Mouse (Mus musculus) CH12.LX (cell line): ENCODE results near the gene Zbtb25. TPM values are rescaled to one million over a fixed set of nuclear protein-coding genes. Genes with fewer than 3 reads are reported as not detected.

ENCODE experiments used
- DNase-seq: peaks from one replicate; pipeline ENCODE4 v3.0.0-alpha.2; 2013; ENCODE audit errors: extremely low read depth
- H3K27ac ChIP-seq: 2 replicates; pipeline ENCODE4 v1.5.1; 2012; ENCODE audit warnings: low read depth, mild to moderate bottlenecking, control low read depth, moderate library complexity; ENCODE audit not compliant: insufficient read depth
- H3K27me3 ChIP-seq: replicated peaks from 2 replicates; pipeline ENCODE3; 2012; ENCODE audit warnings: inconsistent platforms
- H3K36me3 ChIP-seq, 2 experiments: replicated peaks in 1 of 2; 2 replicates each; pipeline versions ENCODE3 to v1.6.1; 2012; ENCODE audit warnings: inconsistent platforms in 1 of 2, low read length in 1 of 2, mild to moderate bottlenecking in 1 of 2, mixed read lengths in 1 of 2, moderate library complexity in 1 of 2; ENCODE audit not compliant: control insufficient read depth in 1 of 2, insufficient read depth in 1 of 2
- H3K4me1 ChIP-seq, 2 experiments: 2 replicates each; pipeline ENCODE4 v1.6.1; 2012; ENCODE audit warnings: inconsistent platforms in 1 of 2, moderate library complexity in 1 of 2; ENCODE audit not compliant: insufficient read depth in 2 of 2, control insufficient read depth in 1 of 2
- H3K4me2 ChIP-seq: 2 replicates; pipeline ENCODE4 v1.6.1; 2012; ENCODE audit warnings: low read depth, mild to moderate bottlenecking, control low read depth; ENCODE audit not compliant: poor library complexity, insufficient read depth, severe bottlenecking
- H3K4me3 ChIP-seq, 3 experiments: fragments of 150-350 bp in 1 of 3; sonication (generic) in 1 of 3; replicated peaks in 1 of 3; 2 replicates each; pipeline versions ENCODE3 to v1.5.1; 2011 to 2012; ENCODE audit warnings: low read depth in 2 of 3, low read length in 2 of 3, mild to moderate bottlenecking in 2 of 3, moderate library complexity in 2 of 3, control low read depth in 1 of 3, improper control_type of control experiment in 1 of 3, inconsistent platforms in 1 of 3, mixed read lengths in 1 of 3; ENCODE audit not compliant: poor library complexity in 1 of 3
- H3K79me2 ChIP-seq: replicated peaks from 2 replicates; pipeline ENCODE4 v1.6.1; 2012; ENCODE audit warnings: mild to moderate bottlenecking, moderate library complexity; ENCODE audit not compliant: control insufficient read depth, poor library complexity, insufficient read depth, severe bottlenecking; ENCODE audit errors: extremely low read depth
- H3K9ac ChIP-seq: 2 replicates; pipeline ENCODE4 v1.6.1; 2012; ENCODE audit warnings: low read depth, mild to moderate bottlenecking, control low read depth, moderate library complexity; ENCODE audit not compliant: insufficient read depth
- H3K9me3 ChIP-seq: replicated peaks from 2 replicates; pipeline ENCODE3; 2012; ENCODE audit warnings: low read length, inconsistent platforms, mixed read lengths
- BHLHE40 ChIP-seq: IDR thresholded peaks from 2 replicates; pipeline ENCODE4 v1.6.1; 2011; ENCODE audit warnings: mild to moderate bottlenecking, low read depth, low read length, improper control_type of control experiment
- CHD1 ChIP-seq: IDR thresholded peaks from 2 replicates; pipeline ENCODE4 v1.6.1; 2012; ENCODE audit warnings: low read depth, low read length, improper control_type of control experiment, inconsistent platforms
- CHD2 ChIP-seq: IDR thresholded peaks from 2 replicates; pipeline ENCODE4 v1.6.1; 2011; ENCODE audit warnings: low read length, improper control_type of control experiment
- E2F4 ChIP-seq: IDR thresholded peaks from 2 replicates; pipeline ENCODE4 v1.6.1; 2011; ENCODE audit warnings: low read depth, low read length, improper control_type of control experiment; ENCODE audit not compliant: insufficient replicate concordance
- ELF1 ChIP-seq: IDR thresholded peaks from 2 replicates; pipeline ENCODE4 v1.6.1; 2014; ENCODE audit warnings: low read depth, mild to moderate bottlenecking, inconsistent platforms, low read length, improper control_type of control experiment
- EP300 ChIP-seq: IDR thresholded peaks from 2 replicates; pipeline ENCODE4 v1.6.1; 2011; ENCODE audit warnings: low read length, improper control_type of control experiment
- IRF4 ChIP-seq: IDR thresholded peaks from 2 replicates; pipeline ENCODE4 v1.6.1; 2014; ENCODE audit warnings: low read depth, mild to moderate bottlenecking, inconsistent platforms, low read length, improper control_type of control experiment
- KAT2A ChIP-seq: IDR thresholded peaks from 2 replicates; pipeline ENCODE4 v1.6.1; 2012; ENCODE audit warnings: low read length, improper control_type of control experiment, inconsistent platforms; ENCODE audit not compliant: insufficient replicate concordance
- MYC ChIP-seq: IDR thresholded peaks from 2 replicates; pipeline ENCODE4 v1.6.1; 2011; ENCODE audit warnings: low read depth, mild to moderate bottlenecking, improper control_type of control experiment, low read length
- NRF1 ChIP-seq: IDR thresholded peaks from 2 replicates; pipeline ENCODE4 v1.6.1; 2014; ENCODE audit warnings: low read depth, mild to moderate bottlenecking, inconsistent platforms, low read length, improper control_type of control experiment, moderate library complexity
- POLR2A ChIP-seq: IDR thresholded peaks from 2 replicates; pipeline ENCODE4 v1.6.1; 2011; ENCODE audit warnings: low read depth, mild to moderate bottlenecking, improper control_type of control experiment, low read length
- RAD21 ChIP-seq: IDR thresholded peaks from 2 replicates; pipeline ENCODE4 v1.6.1; 2011; ENCODE audit warnings: low read depth, mild to moderate bottlenecking, low read length, improper control_type of control experiment, moderate library complexity
- RCOR1 ChIP-seq: conservative IDR thresholded peaks from 2 replicates; pipeline ENCODE4 v1.6.1; 2012; ENCODE audit warnings: low read depth, mild to moderate bottlenecking, inconsistent platforms, low read length, improper control_type of control experiment
- SIN3A ChIP-seq: IDR thresholded peaks from 2 replicates; pipeline ENCODE4 v1.6.1; 2012; ENCODE audit warnings: low read length, improper control_type of control experiment, inconsistent platforms
- SMC3 ChIP-seq: IDR thresholded peaks from 2 replicates; pipeline ENCODE4 v1.6.1; 2011; ENCODE audit warnings: low read depth, low read length, improper control_type of control experiment
- TBP ChIP-seq: conservative IDR thresholded peaks from 2 replicates; pipeline ENCODE4 v1.6.1; 2011; ENCODE audit warnings: low read depth, low read length, improper control_type of control experiment
- USF1 ChIP-seq: IDR thresholded peaks from 2 replicates; pipeline ENCODE4 v1.6.1; 2014; ENCODE audit warnings: low read depth, mild to moderate bottlenecking, inconsistent platforms, low read length, improper control_type of control experiment
- ZMIZ1 ChIP-seq: IDR thresholded peaks from 2 replicates; pipeline ENCODE4 v1.6.1; 2012; ENCODE audit warnings: low read depth, mild to moderate bottlenecking, inconsistent platforms, low read length, improper control_type of control experiment
- ZNF384 ChIP-seq: IDR thresholded peaks from 2 replicates; pipeline ENCODE4 v1.6.1; 2012; ENCODE audit warnings: low read depth, low read length, improper control_type of control experiment, inconsistent platforms
- dilution Hi-C: fragments of 300-500 bp; cut with MboI; formaldehyde crosslinking; loops from 2 replicates; pipeline ENCODE4 v1.14.3; 2020; ENCODE audit warnings: low sequenced_read_pairs; ENCODE audit not compliant: extremely low pct_unique_long_range_greater_than_20kb, extremely low pct_ligation_motif_present
- in situ Hi-C: fragments of 300-500 bp; cut with MboI; formaldehyde crosslinking; loops from 3 replicates; pipeline ENCODE4 v1.14.3; 2019; ENCODE audit warnings: low sequenced_read_pairs, low pct_ligation_motif_present, low pct_unique_long_range_greater_than_20kb, mixed read lengths
- polyA plus RNA-seq: library from polyadenylated mRNA; unstranded; fragments of >175 nt; gene quantifications from 2 replicates; pipeline ENCODE4 v1.2.1, GENCODE M21; 2012; ENCODE audit warnings: low read depth; ENCODE audit not compliant: insufficient read length
- total RNA-seq, 2 experiments: library from RNA; depleted of rRNA; stranded (reverse); fragments of 300-350 nt in 1 of 2; fragments of >200 nt in 1 of 2; gene quantifications; 2 replicates each; pipeline ENCODE4 v1.2.3; 2012 to 2014

The Zbtb25 gene
- total and polyA plus RNA-seq, 3 experiments, result 7.2 to 18.7 (median 7.3) TPM

- H3K27ac ChIP-seq, result no peak overlapping the region
- H3K9ac ChIP-seq, result no peak overlapping the region
- in situ Hi-C loops, result no loop called here
- no peak for DNase-seq
- peaks cover 6 to 12% of the 10 kb centered on the region in 2 experiments for H3K4me1 ChIP-seq
- dilution Hi-C loops, result no loop called here
- H3K4me3 ChIP-seq, result no peak overlapping the region
- H3K27me3 ChIP-seq, result no peaks in the 10 kb centered on the region
- TF ChIP-seq SIN3A (no peak), USF1 (no peak), RAD21 (peak; percentile 2), SMC3 (no peak)
- TF ChIP-seq, all 38 proteins: peak for 1
- H3K4me2 ChIP-seq, result no peak overlapping the region
- peaks cover 11% of the 10 kb centered on the region for H3K9me3 ChIP-seq
- no peaks in the 10 kb centered on the region for H3K79me2 ChIP-seq
- H3K36me3 ChIP-seq, result no peaks in the 10 kb centered on the region
Observed at GRCm38 (mm10) chr12:76418346-76418745, 48.9 kb upstream of the Zbtb25 start.

GRCm38 (mm10) chr12:76417433-76417854, 48.0 kb upstream of the Zbtb25 start, which contains the start of gene Ppp1r36:
TSS of gene Ppp1r36 (plus strand) at chr12:76417538.
- Histone ChIP-seq H3K9ac (no peak within 1 kb of the TSS), H3K36me3 (no peaks in the 10 kb centered on the region), H3K4me3 (no peak within 1 kb of the TSS), H3K27me3 (no peaks in the 10 kb centered on the region), H3K27ac (no peak within 1 kb of the TSS), H3K4me2 (no peak within 1 kb of the TSS), H3K79me2 (no peaks in the 10 kb centered on the region), H3K9me3 (peaks cover 11% of the 10 kb centered on the region), H3K4me1 (peaks cover 6 to 12% of the 10 kb centered on the region in 2 experiments)
- DNase-seq, result no peak
- dilution Hi-C loops (no loop called here), in situ Hi-C loops (no loop called here)
- TF ChIP-seq NRF1 (no peak), E2F4 (no peak), CHD2 (no peak), BHLHE40 (no peak), SMC3 (no peak), ELF1 (no peak), MYC (no peak)

GRCm38 (mm10) chr12:76415383-76416010, 46.1 kb upstream of the Zbtb25 start:
- no peak overlapping the region for H3K4me3 ChIP-seq
- no peak for TF ChIP-seq RCOR1
- TF ChIP-seq ZMIZ1, result no peak
- no peak for TF ChIP-seq ZNF384
- peak; percentile 78 for TF ChIP-seq IRF4
- no peak for TF ChIP-seq CHD1
- peak; percentile 46; the same call in 1 of the 2 replicates for TF ChIP-seq EP300
- TF ChIP-seq POLR2A, result no peak
- TF ChIP-seq TBP, result peak; percentile 82
- TF ChIP-seq KAT2A, result no peak
- TF ChIP-seq E2F4, result no peak
- TF ChIP-seq, all 38 proteins: peak for 3
- Histone ChIP-seq H3K27ac (no peak overlapping the region), H3K4me2 (peak overlapping the region; percentile 31; the same call in 1 of the 2 replicates), H3K4me1 (peaks cover 6 to 12% of the 10 kb centered on the region in 2 experiments), H3K36me3 (no peaks in the 10 kb centered on the region), H3K27me3 (no peaks in the 10 kb centered on the region), H3K9ac (no peak overlapping the region), H3K9me3 (peaks cover 11% of the 10 kb centered on the region), H3K79me2 (no peaks in the 10 kb centered on the region)
- dilution Hi-C loops, result no loop called here
- DNase-seq, result peak; percentile 53
- in situ Hi-C loops, result no loop called here
